Mouse (Mus musculus): ENCODE results near the gene Nanos1.

Nanos1 gene

DNA sequence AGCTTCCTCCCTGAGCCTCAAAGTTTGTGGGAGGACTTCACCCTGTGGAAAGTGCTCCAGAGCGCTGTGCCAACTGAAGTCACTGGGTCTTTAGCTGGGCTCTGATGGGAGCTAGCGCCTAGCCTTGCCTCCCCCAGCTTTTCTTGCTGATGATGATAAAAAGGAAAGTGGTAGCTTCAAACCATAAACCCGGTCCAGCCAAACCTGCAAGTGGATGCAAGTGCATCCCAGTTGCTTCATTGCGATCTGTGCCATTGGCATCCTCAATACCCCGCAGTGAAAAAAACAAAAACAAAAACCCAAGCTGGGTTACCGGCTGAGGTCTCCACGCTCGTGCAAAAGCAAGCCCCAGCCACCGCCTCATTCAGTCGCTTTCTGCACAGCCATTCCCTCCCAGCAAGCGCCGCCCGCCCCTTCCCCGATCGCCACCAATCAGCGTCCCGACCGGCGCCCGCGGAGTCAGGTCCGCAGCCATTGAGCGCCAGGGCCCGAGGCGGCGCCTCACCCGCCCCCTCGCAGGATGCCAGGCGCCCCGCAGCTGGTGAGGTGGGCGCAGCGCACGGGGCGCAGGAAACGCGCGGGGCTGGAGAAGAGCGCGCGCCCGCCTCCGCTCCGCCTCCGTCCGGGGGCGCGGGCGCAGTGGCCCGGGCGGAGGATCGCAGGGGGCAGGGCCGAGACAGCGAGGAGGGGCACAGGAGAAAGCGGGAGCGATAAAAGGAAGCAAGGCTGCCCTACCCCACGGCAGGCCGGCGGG is at the start of gene Nanos1:
Gene Nanos1 (plus strand): TSS at position 550 of the 754 bp plus-strand sequence.
- peak; percentile 90 for DNase-seq (ENCODE audit: low spot score)

DNA sequence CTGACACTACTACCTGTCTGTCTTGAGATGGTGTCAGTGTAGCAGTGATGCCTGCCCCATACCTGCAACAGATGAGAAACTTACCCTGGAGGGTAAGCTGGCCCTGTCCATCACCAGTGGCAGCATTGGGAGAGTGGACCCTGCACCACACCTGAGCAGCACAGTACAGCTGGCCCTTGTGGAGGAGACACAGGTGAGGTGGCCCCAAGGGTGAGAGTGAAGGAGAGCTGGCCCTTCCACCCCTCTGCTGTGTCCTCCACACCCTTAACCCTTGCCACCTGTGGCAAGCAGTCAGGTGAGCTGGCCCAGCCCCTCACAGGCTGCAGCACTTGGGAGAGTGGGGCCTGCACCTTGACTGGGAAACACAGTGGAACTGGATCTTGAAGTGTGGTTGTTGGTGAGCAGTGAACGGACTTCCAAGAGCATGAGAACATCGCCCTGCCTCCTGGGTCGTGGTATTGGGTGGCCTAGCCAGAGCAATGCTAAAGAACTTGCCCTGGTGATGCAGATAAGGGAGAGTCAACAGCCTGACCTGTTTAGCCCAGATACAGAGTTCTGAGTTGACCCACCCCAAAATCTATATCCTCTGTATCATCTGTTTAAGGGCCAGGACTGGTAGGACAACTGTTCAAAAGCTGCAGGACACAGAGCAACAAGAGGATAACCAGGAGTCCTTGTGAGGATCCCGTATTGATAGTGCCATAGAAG is 46.4 kb upstream of the Nanos1 start:
- no peak for DNase-seq (ENCODE audit: low spot score)

DNA sequence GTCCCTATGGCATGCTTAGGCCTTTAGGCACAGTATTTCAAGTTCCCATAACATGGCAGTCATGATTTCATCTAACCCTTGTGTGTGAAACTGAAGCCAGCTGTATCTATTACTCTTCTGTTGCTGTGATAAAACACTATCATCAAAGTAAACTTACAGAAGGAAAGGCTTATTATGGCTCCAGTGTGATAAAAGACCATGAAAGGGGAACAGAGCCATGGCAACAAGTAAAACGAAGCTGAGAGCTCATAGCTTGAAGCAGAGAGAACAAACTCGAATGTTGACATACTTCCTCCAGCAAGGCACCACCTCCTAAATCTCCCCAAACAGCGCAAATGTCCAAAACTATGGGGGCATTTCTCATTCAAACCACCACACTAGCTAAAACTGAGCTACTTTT is 45.6 kb upstream of the Nanos1 start:
- no peak for DNase-seq (ENCODE audit: low spot score)

DNA sequence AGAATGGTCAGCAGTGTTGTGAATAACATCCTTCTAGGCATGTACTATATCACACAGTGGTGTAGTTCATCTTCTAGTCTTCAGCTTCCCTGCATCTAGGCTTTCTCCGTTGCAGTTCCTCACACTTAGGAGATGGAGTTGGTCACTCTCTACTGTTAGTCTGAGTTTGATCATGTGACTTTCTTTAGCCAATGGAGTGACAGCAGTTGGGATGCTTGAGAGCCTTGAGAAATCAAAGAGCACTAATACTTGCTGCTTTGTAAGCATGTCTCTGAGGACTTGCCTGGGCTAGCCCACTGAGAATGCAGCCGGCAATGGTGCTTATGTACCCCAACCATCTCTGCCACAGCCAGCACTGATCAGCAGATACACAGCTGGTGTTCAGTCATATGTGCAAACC is 43.2 kb upstream of the Nanos1 start:
- DNase-seq (ENCODE audit: low spot score): no peak

DNA sequence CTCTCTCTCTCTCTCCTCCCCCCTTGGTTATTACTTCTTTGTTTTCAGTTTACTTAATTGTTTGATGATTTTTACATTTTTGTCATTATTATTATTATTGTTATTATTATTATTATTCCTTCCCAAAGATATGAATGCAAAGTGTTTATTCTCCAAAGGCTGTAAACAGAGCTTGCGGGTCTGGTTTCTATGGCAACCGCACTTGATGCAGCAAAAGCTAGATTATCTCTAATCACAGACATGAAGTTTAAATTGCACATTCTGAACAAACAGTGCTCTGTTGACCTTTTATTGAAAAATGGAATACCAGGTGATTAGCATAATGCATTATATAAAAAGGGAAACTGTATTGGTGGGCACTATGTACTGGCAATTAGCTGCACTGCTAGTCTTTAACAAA is 39.4 kb upstream of the Nanos1 start:
- DNase-seq (ENCODE audit: low spot score): no peak

DNA sequence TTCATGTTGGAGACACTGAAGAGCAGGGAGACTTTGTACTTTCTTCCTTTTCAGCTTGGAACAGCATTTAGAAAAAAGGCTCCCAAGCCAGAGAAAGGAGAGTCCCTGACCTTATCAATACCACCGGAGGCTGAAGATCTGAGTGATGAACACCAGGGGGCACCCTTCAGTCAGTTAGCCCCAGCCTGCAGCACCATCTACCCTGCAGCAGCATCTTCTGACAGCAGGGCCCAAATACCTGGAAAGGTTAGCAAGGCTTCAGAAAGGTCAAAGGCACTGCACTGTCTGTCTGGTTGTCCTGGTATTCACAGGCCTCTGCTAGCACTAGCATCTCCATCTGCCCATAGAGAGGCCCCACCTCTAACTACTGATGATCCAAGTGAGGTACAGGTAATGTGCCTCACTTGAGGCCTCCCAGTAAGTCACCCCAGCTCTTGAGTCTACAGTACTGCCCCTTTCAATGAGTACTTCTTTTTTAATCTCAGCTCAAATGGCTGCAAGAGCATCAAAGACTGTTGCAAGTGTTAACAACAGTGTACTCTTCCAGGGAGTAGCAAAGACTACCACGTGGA is 25.4 kb upstream of the Nanos1 start:
- DNase-seq (ENCODE audit: low spot score): peak; percentile 40

DNA sequence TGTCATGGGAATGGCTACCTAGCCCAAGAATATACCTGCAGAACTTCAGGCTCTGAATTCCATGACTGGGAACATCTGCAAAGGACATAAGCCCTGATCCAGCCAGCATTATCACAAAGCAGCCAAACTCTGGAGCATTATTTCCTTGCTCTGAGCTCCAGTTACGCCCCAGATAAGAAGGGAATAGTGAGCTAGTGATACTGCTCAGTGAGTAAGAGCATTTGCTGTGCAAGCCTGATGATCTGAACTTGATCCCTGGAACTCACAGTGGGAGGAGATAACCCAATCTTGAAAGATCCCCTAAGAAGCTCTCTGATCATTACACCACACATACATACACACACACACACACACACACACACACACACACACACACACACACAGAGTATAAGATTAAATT is 24.5 kb upstream of the Nanos1 start:
- DNase-seq (ENCODE audit: low spot score): no peak

DNA sequence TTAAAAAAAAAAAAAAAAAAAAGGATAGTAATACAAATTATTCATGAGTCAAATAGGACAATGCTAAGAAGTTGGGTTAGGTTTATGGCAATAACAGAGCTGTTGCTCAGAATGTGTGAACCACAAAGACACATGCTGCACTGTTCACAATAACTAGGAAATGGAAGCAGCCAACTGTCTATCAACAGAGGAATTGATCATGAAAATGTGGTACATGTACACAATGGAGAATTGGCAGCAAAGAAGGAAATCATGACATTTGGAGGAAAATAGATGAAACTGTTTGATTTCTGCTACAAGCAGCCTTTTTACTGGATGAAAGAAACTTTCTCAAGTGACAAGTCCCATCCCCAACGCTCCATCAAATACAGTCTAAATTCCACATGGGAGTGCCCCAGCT is 23.8 kb upstream of the Nanos1 start:
- DNase-seq (ENCODE audit: low spot score): no peak

DNA sequence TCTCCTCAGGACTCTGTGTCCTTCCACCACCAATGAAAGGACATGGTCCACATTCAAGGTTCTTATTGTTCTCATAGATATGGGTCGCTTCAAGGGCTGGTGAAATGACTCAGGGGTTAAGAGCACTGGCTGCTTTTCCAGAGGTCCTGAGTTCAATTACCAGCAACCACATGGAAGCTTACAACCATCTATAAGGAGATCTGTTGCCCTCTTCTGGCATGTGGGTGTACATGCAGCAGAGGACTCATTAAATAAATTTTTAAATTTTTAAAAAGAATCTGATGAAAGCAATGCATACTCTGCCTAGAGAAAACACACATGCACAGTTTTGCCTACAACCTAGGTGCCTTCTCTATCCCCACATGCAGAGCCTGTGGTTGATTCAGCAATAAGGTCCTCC is 15.2 kb upstream of the Nanos1 start:
- DNase-seq (ENCODE audit: low spot score): no peak

DNA sequence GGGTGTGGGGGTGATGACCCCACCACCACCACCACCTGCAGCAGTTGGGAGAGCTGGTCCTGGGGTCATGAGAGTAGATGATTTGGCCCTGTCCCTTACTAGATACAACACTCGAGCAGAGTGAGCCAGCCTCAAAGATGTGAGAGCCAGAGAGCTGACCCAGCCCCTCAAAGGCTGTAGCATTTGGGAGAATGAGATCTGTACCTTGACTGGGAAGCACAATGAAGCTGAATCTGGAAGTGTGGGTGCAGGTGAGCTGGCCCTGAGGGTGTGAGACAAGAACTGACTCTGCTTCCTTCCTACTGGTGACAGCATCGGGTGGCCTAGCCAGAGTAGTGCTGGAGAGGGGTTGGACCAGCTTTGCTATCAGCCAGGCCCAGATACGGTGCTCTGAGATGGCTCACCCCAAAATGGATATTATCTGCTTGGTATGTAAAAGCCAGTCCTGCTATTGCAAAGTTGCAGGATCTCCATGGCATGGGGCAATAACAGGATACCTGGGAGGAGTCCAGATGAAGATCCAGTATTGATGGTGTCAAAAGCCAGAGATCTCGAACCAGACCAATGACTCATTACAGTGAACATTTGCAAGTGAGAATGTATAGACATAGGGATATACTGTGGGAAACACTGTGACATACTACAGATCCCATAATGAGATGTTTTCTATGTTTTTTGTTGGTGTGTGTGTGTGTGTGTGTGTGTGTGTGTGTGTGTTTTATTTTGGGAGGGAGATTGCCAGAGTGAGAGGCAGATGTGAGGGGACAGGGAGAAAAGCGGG is 11.8 kb upstream of the Nanos1 start:
- no peak for DNase-seq (ENCODE audit: low spot score)

DNA sequence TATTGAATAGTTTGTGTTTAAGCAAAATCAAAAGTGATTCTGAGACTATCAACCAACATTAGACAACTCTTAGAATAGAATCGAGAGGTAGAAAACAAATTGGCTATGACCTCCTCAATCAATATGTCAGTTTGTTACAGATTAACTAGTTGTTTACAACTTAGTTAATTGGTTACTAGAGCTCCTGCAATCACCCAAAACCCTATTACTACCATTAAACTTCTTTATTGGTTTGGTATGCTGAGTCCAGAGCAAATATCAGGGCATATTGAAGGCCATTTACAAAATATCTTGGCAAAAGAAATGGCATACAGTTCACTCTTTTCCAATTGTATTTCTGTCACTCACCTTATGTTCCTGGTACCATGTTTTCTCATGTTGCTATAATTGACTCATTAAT is 8.0 kb upstream of the Nanos1 start:
- no peak for DNase-seq (ENCODE audit: low spot score)

DNA sequence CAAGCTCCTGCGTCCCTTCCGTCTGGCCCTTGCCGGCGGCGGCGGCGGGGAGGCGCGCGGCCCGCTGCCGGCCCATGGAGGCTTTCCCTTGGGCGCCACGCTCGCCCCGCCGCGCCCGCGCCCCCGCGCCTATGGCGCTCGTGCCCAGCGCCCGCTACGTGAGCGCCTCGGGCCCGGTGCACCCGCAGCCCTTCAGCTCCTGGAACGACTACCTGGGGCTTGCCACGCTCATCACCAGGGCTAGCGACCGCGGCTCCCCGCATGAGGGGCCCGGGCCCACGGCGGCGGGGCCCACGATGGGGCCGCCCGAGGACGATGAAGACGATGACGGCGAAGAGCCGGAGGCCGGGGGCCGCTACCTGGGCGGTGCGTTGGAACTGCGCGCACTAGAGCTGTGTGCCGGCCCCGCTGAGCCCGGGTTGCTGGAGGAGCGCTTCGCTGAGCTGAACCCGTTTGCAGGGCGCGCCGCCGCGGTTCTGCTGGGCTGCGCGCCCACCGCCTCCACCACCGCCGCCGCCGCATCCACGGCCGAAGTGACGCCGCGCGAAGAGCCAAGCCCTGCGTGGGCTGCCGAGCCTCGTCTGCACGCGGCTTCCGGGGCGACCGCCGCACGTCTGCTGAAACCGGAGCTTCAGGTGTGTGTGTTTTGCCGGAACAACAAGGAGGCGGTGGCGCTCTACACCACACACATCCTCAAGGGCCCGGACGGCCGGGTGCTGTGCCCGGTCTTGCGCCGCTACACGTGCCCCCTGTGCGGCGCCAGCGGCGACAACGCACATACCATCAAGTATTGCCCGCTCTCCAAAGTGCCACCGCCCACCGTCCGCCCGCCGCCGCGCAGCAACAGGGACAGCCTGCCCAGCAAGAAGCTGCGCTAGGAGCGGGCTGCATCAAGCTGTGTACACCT is 658 bp downstream of the Nanos1 start:
- DNase-seq (ENCODE audit: low spot score): peak; percentile 68

DNA sequence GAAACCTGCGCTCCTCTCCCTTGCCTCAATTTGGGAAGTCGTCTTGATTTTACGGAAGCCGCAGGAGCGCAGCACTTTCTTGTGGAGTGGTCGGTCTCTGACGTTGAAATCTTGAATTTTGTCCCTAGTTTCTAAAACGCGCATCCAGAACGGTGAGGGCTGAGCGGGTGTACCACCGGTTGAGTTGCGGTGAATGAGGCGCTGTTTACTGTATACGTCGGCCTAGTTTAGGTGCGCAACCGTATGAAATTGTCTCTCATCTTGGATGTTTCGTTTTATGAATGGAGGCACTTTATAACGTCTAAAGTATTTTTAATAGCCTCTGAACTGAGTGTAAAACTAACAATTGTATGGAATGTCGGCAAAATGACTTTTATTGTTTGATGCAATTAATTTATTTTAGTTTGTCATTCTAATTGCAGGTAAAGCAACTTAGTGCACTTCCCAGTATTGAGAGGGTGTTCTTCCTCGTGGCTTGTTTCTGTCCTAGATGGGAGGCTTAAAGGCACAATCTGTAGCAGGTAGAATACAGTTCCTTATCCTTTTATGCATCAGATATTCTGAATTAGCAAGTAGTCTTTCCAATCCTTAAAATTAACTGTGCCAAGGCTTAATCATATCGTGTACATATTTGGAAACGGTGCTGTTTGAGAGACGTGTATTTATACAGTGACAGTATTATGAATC is 1.5 kb downstream of the Nanos1 start:
- no peak for DNase-seq (ENCODE audit: low spot score)

DNA sequence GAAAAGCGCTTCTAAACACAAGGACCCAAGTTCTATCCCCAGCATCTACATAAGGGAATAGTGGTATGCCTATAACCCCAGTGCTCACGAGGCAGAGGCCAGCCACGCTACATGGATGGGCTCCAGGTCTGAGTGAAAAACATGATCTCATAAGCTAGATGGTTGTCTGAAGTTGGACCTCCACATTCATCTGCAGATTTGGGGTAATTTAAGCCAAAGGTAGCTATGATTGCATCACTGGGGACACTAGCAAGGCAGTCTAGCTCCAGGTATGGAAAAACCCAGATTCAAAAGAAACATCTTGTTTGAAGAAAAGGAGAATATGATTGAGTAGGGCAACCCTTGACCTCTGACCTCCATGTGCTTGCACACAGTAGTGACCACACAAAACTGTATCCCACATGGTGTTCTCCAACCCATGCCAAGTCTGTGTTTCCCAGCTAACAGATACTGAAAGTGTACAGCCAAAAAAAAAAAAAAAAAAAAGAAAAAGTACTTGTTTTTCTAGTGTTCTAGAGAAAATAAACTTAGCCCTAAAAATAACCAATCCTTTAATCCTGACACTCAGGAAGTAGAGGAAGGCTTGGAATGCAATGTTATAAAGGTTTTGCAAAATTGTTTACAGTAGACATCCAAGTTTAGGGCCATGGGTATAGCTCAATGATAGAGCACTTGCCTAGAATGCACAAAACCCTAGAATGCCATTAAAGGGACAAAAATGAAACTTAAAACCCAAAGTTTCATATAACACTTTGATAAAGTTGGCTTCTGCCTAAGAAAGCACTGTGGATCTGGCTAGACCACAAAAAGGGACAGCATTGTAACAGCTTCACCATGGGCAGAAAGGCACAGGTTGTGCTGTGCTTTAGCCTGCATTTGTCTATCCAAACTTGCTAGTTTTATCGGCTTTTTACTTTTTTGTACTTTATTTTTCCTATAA is 3.4 kb downstream of the Nanos1 start:
- DNase-seq (ENCODE audit: low spot score): no peak

DNA sequence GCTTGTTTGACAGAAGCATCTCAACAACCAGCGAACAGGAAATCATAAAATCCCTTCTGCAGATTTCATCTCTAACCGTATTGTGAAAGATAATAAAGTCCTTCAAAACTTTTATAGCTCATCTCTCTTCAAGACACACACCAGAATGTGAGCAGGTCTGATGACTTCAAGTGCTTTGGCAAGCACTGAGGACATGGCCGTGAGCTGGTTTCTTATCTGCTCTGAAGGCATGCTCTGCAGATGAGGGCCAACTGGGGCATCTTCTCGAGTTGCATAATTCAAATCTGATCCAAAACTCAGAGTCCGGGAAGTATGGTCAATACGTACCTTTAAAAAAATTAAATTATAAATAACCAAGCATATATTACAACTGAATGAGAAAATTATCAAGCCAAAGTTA is 17.6 kb downstream of the Nanos1 start:
- no peak for DNase-seq (ENCODE audit: low spot score)

DNA sequence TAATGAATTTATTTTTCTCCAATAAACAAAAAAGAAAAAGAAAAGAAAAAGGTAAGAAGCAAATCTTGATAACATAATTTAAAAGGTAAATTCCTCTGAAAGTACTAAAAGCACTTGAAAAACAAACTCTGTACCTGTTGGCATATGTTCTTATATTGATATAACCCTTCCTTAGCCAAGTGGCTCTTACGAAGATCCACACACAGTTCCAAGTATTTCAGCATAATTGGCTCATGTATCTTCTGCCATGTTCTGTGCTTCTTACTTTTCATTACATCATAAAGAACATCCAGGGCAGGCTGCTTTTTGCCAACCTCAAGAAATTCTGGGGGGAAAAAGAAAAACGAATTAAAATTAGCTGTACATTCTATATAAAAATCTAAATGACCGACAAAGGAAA is 26.2 kb downstream of the Nanos1 start:
- DNase-seq (ENCODE audit: low spot score): no peak

DNA sequence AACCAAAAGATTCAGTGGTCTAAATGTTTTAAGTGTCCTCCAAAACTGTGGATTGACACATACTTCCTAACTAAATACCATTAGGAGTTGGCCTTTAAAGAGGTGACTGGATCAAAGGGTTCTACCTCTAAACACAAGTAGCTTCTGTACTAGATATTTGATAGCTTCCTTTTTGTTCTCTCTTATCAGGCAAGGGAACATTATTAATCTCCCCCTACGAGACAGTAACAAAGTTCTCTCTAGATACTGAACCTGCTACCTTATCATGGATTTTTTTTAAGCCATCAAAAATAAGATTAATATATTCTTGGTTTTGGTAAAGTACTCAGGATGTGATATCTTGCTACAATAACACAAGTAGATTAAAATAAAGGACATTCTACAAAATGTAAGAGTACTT is 28.9 kb downstream of the Nanos1 start:
- DNase-seq (ENCODE audit: low spot score): no peak

DNA sequence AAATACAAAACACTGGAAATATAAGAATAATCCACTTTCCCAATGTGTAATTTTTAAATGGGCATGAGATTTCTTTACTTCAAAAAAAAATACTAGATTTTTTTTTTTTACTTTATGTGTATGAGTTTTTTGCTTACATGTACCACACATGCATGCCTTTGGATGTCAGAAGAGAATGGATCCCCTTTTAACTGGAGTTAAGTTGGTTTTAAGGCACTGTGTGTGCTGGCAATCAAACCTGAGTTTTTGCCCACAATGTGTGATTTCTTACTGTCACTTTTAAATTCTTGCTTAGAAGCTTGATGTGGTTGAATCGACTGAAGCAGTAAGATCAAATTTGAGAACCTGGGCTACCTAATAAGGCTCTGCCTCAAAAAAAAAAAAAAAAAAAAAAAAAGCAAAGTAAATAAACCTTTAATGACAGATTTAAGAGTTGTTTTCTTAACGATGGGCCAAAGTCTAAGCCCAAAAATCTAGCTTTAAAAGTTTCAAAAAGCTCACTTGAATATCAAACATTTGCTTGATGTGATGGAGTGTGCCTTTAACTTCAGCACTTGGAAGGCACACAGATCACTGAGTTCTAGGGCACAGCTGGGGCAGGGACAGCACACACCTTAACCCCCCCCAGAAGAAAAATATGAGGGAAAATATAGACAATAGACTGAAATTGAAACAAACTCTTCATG is 31.8 kb downstream of the Nanos1 start:
- DNase-seq (ENCODE audit: low spot score): no peak

Data from testis, postnatal 14 days (tissue).